Mouse (Mus musculus) left cerebral cortex, postnatal 14 days (tissue): ENCODE data around the gene Mta2. TPM values are rescaled to one million over a fixed set of nuclear protein-coding genes. Genes with fewer than 3 reads are reported as not detected.
A peak's percentile ranks its signal among the peaks of the same experiment; 100 is the strongest.

Source experiments
- DNase-seq, 2 experiments: peaks; one replicate each; pipeline ENCODE4 v3.0.0; 2021 to 2022; ENCODE audit warnings: low spot score in 2 of 2, mixed read lengths in 1 of 2
- intact Hi-C: fragments of 180-260 bp; cut with DNase I; formaldehyde crosslinking; loops from one replicate; pipeline ENCODE4 v1.15.1; 2025
- total RNA-seq, 2 experiments: library from RNA; stranded (reverse); gene quantifications; 2 replicates each; pipeline ENCODE4 v1.2.3; 2021

The Mta2 gene
- total RNA-seq, 2 experiments from 2014 or later: 48.6 to 50.3 TPM

DNA sequence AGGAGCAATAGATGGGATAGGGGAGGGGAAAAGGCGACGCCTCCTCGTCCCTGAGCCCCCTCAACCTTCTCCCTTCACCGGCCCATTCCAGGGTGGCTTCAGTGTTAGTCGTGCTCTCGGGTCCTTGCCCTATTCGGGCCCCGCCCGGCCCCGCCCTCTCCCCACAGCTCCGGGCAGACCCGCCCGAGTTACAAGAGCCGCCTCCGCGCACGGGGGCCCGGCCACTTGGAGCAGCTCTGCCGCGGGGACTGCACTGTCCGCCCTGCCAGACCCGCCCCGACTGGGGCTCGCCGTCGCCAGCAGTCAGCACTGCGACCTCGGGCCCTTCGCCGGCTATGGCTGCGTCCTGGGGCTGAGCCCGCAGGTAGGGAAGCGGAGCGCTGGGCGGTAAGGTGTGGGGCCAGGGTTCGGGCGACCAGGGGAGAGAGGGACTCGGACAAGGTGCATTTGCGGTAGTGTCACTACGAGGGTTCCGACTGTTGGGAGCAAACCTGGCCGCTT, 47.4 kb downstream of the Mta2 start, which contains the start of gene Ahnak:
Ahnak (plus strand) TSS at position 219 of the 501 bp plus-strand sequence.
- no peak for DNase-seq
- intact Hi-C loops: no loop called here

- no peak for DNase-seq
- intact Hi-C loops: no loop called here
Observed at GRCm38 (mm10) chr19:8989567-8990431, 48.1 kb downstream of the Mta2 start.

GRCm38 (mm10) chr19:8990432-8991102, 48.9 kb downstream of the Mta2 start:
- intact Hi-C loops: no loop called here
- no peak for DNase-seq

DNA sequence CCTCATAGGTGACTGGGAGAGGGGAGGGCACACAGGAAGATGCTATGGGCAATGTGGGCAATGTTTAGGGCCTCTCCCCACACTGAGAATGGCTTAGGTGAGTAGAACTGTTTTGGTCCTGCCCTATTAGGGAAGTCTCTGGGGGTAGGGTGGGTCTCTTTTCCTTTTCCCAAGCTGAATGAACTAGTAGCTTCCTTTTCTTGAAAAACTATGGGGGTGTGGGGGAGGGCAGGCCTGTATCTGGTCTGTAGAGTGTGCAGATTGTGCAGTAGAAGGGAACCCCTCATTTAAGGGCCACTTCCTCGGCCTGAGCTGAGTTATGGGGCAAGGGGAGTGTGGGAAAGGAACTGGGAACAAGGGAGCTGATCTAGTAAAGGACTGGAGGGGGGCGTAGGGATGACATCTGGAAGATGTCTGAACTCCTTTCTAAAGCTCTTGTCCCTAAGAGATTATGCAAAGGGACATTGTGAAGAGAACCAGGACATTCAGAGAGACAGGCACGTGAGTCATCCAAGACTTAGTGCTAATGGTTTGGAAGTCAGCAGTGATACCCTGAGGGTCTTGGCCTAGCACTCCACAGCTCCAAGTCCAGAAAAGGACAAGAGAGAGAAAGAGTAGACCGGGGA, 49.7 kb downstream of the Mta2 start:
- intact Hi-C loops: no loop called here
- no peak for DNase-seq

GRCm38 (mm10) chr19:8991871-8992735, 50.4 kb downstream of the Mta2 start:
- intact Hi-C loops: loop anchor here (2.0 kb wide), 1 partner anchor 91 kb away; no protein-coding TSS in a partner anchor
- DNase-seq: no peak

DNA sequence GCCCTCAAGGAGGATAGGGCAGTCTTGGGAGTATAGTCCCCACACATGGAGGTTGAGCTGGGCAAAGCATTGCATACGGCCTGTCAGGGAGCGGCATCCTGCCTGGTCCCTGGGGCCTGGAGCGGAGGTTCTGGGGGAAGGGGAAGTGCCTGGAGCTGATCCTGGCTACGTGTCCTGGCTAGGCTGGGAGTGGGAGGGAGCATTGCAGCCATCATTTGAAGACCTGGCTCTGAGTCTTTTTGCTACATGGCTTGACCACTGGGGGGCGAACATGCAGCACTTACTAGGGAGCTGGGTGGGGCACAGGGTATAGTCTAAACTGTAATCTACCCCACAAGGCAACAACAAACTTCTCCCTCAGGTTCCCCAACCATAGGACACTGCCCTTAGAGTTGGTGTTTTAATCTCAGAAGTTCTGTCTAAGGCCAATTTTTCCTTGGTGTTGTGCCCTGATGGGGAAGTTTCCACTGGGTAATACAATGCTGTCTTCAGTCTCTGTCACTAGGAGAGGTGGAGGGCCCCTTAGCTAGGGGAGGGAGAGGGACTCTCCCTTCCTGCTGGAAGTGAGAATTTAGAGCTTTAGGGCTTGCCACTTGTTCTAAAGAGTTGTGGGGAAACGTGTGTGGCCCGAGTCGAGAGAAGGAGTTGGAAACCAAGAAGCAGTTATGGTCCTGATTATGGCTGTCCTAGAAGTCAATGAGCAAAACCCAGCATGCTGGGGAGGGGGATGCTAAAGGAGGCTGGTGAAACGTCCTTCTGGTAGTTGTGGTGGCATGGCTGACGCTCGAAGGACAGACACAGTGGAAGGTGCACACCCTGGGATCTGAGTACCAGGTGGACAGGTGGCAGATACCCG, 51.3 kb downstream of the Mta2 start:
- peak; percentile 73 to 76 for DNase-seq
- intact Hi-C loops: loop anchor here (2.0 kb wide), 1 partner anchor 90 kb away; no protein-coding TSS in a partner anchor

GRCm38 (mm10) chr19:8993625-8993912, 51.9 kb downstream of the Mta2 start:
- intact Hi-C loops: loop anchor here (2.0 kb wide), 1 partner anchor 89 kb away; no protein-coding TSS in a partner anchor
- no peak for DNase-seq

DNA sequence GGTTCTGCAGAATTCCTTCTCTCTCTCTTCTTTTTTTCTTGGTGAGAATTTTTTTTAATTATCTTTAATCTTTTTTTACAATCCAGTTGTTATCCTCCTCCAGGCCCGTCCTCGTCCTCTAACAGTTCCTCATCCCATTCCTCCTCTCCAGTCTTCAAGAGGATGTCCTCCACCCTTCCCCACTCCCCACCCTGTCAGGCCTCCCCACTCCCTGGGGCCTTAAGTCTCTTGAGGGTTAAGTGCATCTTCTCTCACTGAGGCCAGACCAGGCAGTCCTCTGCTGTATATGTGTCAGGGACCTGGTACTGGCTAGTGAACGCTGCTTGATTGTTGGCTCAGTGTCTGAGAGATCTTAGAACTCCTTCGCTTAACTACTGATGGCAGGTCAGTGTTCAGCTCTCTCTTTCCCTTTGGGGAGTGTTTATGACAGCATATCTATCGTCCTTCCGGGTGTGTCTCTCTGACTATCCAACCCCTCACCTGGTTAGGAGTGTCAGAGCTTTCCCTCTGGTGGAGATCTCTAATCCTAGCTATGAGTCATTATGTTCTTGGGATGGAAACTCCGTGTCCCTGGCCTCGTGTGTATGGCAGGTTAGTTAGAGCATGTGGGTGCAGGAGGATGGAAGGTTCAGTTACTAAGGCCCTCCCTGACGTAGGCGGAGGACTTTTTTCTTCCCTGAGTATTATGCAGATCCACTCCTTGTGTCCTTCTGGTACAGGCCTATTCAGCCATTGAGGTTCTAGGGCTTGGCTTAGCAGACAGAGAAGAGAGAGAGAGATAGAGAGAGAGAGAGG, 53.3 kb downstream of the Mta2 start:
- intact Hi-C loops: no loop called here
- DNase-seq: no peak

DNA sequence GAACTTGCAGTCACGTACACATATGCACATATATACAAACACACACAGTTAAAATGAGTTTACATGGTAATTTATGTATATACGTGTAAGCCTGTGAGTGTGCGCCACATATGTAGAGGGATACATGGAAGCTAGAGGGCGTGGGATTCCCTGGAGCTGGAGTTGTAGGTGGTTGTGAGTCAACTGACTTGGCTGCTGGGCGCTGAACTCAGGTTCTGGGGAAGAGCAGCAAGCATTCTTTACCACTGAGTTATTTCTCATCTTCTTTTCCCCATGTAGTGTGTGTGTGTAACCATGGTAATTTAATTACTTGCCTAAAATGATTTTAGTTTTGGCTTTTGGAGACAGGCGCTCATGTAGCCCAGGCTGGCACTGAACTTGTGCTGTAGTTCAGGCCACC, 54.9 kb downstream of the Mta2 start:
- intact Hi-C loops: no loop called here
- DNase-seq: no peak

GRCm38 (mm10) chr19:8997546-8997945, 55.9 kb downstream of the Mta2 start:
- intact Hi-C loops: no loop called here
- DNase-seq: peak; percentile 64 to 78

DNA sequence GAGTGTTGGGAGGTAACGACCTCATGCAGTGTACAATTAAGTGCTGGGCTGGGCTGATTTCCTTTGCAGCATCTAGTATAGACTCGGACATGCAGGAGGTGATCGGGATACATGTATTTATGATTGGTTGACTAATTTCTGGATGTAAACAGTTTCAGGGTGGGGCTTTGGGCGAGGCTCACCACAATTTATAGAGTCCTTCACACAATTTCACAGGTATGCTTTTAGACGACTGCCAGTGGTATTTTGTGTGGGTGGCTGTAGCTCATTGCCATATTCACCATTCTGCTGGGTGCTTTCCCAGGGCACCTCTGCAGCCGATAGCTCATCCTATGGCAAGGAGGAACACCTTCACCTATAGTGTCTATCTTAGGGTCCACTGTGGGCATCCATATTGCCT, 56.9 kb downstream of the Mta2 start:
- intact Hi-C loops: no loop called here

GRCm38 (mm10) chr19:8999223-8999622, 57.5 kb downstream of the Mta2 start:
- intact Hi-C loops: no loop called here
- DNase-seq: no peak

More for the DNA sequence above, 56.9 kb downstream of the Mta2 start:
- no peak for DNase-seq

Other genes with a start within 250 kb of the Mta2 start
- 100 to 1,000 TPM; 182 to 189 TPM for gene Slc3a2, start 218.5 kb upstream of the Mta2 start, total RNA-seq
- 10 to 100 TPM; 42.3 to 43.9 TPM for gene Wdr74, start 206.0 kb upstream of the Mta2 start, total RNA-seq
- gene 1700092M07Rik, start 201.2 kb upstream of the Mta2 start, total RNA-seq: not detected
- gene Stx5a, start 200.5 kb upstream of the Mta2 start, total RNA-seq: 10 to 100 TPM; 63.6 to 64.6 TPM
- gene Nxf1, start 184.8 kb upstream of the Mta2 start, total RNA-seq: 10 to 100 TPM; 61.9 to 73.6 TPM
- 10 to 100 TPM; 80.1 to 91.9 TPM for gene Tmem223, start 170.9 kb upstream of the Mta2 start, total RNA-seq
- 10 to 100 TPM in 1 of 2 experiments, 1 to 10 TPM in 1; 8.9 to 10.9 TPM for gene Tmem179b, start 167.4 kb upstream of the Mta2 start, total RNA-seq
- 10 to 100 TPM; 11.9 to 13.4 TPM for gene Taf6l, start 155.5 kb upstream of the Mta2 start, total RNA-seq
- gene Polr2g, start 143.3 kb upstream of the Mta2 start, total RNA-seq: 100 to 1,000 TPM; 108 to 110 TPM
- gene Zbtb3, start 139.3 kb upstream of the Mta2 start, total RNA-seq: 1 to 10 TPM; 4.2 to 5.1 TPM
- gene Ttc9c, start 122.5 kb upstream of the Mta2 start, total RNA-seq: 10 to 100 TPM; 28.2 to 30.5 TPM
- gene Hnrnpul2, start 121.9 kb upstream of the Mta2 start, total RNA-seq: 10 to 100 TPM; 92.3 to 95.8 TPM
- not detected for gene AC129217.1, start 112.1 kb upstream of the Mta2 start, total RNA-seq
- gene Bscl2, start 104.4 kb upstream of the Mta2 start, total RNA-seq: 100 to 1,000 TPM; 111 to 117 TPM
- 100 to 1,000 TPM; 268 to 295 TPM for gene Gng3, start 102.7 kb upstream of the Mta2 start, total RNA-seq
- under 1 TPM; 0.88 to 0.91 TPM for gene Lrrn4cl, start 91.1 kb upstream of the Mta2 start, total RNA-seq
- gene Ubxn1, start 70.4 kb upstream of the Mta2 start, total RNA-seq: 10 to 100 TPM; 91.5 to 93.8 TPM
- gene Uqcc3, start 61.0 kb upstream of the Mta2 start, total RNA-seq: 10 to 100 TPM; 30.6 to 36.9 TPM
- gene Lbhd1, start 58.1 kb upstream of the Mta2 start, total RNA-seq: 1 to 10 TPM; 4.0 to 4.3 TPM
- not detected for gene Gm49403, start 57.9 kb upstream of the Mta2 start, total RNA-seq
- 10 to 100 TPM; 15.9 to 22.2 TPM for gene 1810009A15Rik, start 53.0 kb upstream of the Mta2 start, total RNA-seq
- 1 to 10 TPM; 2.4 to 4.3 TPM for gene Gm49416, start 52.9 kb upstream of the Mta2 start, total RNA-seq
- 10 to 100 TPM; 23.0 to 23.4 TPM for gene Ints5, start 48.9 kb upstream of the Mta2 start, total RNA-seq
- gene Ganab, start 43.8 kb upstream of the Mta2 start, total RNA-seq: 100 to 1,000 TPM in 1 of 2 experiments, 10 to 100 TPM in 1; 97.6 to 104 TPM
- 100 to 1,000 TPM; 134 to 142 TPM for gene B3gat3, start 21.5 kb upstream of the Mta2 start, total RNA-seq
- 1 to 10 TPM; 3.5 to 4.0 TPM for gene Rom1, start 12.5 kb upstream of the Mta2 start, total RNA-seq
- gene Eml3, start 12.3 kb upstream of the Mta2 start, total RNA-seq: 1 to 10 TPM; 7.4 to 9.0 TPM
- 10 to 100 TPM; 16.7 to 16.8 TPM for gene Tut1, start 12.0 kb downstream of the Mta2 start, total RNA-seq
- 100 to 1,000 TPM; 188 to 198 TPM for gene Eef1g, start 25.2 kb downstream of the Mta2 start, total RNA-seq
- 10 to 100 TPM; 15.7 to 23.9 TPM for gene Ahnak, start 47.4 kb downstream of the Mta2 start, total RNA-seq
- gene Scgb1a1, start 146.1 kb downstream of the Mta2 start, total RNA-seq: not detected
- 100 to 1,000 TPM; 101 to 139 TPM for gene Asrgl1, start 193.8 kb downstream of the Mta2 start, total RNA-seq